Mouse (Mus musculus): ENCODE measurements around the gene Ikzf3.

Ikzf3 gene

DNA sequence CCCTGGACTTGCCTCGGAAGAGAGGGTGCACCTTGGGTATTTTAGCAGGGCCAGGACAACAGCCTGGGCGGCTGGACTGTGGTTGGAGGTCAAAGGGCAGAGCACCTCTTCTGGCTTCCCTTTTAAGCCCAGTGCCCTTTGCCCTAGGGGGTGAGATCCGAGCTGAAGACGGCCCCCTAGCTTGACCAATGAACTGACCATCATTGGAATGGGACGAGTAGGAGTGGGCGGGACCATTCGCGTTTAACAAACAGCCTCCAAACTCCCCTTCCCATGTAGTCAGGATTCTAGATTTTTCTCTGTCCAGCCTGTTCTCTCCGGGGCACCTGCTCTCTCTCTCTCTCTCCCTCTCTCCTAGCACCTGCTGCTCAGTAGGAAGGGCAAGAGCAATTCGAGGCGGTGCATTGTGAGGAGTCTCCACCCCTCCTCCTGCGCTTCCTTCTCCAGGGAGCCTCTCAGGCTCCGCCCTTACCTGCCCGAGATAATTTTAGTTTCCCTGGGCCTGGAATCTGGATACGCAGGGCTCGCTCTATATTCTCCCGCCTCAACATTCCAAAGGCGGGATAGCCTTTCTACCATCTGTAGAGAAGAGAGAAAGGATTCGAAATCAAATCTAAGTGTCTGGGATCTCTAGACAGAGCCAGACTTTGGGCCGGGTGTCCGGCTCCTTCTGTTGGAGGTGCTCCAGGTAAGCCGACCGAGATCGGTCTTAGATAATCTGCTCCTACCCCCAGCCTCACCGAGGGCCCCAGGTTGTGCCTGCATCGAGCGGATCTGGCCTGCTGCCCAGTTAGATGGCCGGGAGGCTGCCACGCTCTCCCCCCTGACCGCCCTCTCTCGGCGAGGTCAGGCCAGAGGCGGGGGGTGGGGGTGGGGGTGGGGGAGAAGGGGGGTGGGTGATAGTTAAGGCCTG, 99.0 kb downstream of the Ikzf3 start:
- peak; percentile 20 for DNase-seq (ENCODE audit: low read depth, low spot score)

DNA sequence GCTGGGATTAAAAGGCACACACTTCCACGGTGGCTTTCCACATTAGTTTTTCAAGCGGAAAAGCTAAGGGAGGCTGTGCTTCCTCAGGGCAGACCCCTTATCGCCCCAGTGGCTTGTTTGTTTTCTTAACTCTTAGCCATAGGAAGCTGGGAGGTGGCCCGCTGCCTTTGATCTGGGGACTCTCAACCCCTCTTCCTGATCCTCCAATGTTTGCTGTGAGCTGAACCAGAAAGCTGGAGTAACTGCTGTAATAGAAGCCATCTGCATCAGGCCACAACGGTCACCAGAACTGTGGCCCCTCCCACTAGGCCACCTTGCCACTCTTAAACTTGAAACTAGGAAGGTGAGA, 99.6 kb downstream of the Ikzf3 start, which contains the start of gene Grb7:
Gene Grb7, plus strand, starts transcription at position 182 of the 349 bp plus-strand sequence.
- no peak for DNase-seq (ENCODE audit: low read depth, low spot score)

DNA sequence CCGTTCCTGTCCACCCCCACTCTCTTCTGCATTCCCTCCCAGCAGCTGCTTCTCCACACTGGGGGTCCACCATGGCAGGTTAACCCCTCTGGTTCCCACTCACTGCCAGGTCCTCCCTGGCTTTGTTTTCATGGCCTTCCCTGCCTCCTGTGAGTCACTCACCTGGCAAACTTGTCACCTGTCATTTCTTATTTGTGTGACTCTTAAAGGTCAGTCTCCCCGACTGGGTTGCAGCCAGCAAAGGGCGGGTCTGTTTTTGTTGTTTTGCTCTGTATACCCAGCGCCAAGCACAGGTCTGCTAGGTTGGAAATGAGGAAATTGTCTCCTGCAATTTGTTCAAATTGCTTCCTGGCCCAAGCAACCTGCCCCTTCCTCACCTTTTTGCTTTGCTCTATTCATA, 100.2 kb downstream of the Ikzf3 start:
- DNase-seq (ENCODE audit: low read depth, low spot score), result no peak

DNA sequence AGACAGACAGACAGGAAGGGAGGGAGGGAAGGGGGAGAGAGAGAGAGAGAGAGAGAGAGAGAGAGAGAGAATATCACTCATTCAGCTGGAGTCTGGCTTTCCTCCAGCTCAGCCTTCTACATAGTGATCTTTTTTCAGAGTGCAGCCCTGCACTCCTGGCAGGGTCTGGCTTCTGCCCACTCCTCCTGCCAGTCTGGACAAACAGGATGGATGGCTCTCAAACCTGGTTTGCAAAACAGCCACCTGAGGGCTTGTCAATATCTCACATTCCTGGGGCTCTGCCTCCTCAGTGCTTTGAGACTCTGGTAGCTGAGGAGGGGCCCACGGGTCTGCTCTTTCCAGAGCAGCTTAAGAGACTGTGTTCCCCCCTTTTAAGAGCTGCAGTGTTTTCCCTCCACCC, 100.6 kb downstream of the Ikzf3 start:
- no peak for DNase-seq (ENCODE audit: low read depth, low spot score)

DNA sequence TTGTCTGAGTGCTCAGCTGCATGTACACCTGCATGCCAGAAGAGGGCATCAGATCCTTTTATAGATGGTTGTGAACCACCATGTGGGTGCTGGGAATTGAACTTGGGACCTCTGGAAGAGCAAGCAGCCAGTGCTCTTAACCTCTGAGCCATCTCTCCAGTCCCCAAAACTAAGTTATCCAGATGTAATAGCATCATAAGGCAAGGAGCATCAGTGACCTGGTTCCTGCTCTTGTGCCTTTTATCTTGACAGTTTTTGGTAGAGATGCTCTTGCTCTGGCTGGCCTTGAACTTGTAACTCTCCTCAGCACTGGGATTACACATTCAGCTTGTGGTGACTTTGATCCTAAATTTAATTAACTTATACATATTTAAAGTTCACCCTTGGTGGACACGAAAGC, 102.1 kb downstream of the Ikzf3 start:
- no peak for DNase-seq (ENCODE audit: low read depth, low spot score)

DNA sequence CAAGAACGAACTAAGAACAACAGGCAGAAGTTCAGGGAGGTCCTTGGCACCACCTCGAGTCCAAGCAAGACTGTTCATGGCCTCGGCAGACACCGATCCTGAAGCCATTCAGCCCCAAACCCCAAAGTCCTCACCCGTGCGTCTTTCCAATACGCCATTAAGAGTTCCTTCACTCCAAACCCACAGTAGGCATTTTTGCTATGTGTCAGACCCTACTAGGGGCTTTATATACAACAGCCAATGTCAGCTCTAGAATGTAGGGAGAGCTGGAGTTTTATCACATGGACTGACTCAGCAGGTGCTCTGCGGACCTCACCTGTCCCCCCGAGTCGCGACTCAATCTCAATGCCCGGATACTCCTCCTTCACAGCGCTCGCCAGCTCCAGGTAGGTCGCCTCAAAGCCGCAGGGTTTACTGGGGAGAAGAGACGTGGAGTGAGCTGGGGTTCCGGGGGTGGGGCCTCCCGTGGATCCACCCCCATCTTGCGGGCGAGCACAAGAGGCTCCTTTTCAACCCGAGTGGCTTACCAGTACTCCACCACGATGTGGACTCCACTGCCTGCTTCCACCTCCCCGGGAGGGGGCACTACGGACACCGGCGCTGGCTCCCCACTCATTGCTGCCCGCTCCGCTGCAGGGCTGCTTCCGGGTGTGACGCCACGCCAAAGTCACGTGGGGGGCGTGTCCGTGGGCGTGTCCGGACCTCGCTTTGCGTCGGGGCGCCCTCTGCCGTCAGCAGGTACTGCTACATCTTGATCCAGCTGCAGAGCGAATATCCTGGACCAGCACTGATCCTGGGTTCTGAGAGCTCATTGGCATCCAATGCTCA, 107.3 kb downstream of the Ikzf3 start, which contains the start of gene Mien1:
Gene Mien1, minus strand, starts transcription at position 661 of the 828 bp plus-strand sequence.
- DNase-seq (ENCODE audit: low read depth, low spot score), result peak; percentile 89

DNA sequence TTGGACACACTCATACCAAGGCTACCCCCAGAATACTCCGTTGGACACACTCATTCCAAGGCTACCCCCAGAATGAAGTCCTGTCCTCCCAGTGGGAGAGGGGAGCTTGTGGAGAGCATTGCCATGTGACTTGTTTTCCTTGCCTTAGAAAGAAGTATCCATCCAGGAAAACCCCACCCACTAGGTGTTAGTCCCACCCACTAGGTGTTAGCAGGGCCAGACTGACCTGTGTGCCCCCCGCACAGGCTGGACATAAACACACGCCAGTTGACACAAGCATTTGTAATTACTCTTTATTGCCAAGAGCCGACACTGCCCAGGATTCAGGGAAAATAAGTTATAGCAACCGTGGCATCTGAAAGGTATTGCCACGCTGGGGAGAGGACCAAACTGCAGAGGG, 108.4 kb downstream of the Ikzf3 start:
- no peak for DNase-seq (ENCODE audit: low read depth, low spot score)

DNA sequence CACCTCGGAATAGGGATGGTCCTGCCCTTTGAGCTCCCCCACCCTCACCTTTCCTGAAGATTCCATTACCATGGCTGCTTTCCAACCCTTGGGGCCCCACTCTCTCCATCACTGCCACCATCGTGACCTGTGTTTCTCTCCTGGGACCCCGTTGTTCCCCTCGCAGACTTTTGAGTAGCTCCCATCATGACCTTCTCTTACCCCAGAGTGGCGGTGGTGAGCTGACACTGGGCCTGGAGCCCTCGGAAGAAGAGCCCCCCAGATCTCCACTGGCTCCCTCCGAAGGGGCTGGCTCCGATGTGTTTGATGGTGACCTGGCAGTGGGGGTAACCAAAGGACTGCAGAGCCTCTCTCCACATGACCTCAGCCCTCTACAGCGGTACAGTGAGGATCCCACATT, 110.1 kb downstream of the Ikzf3 start:
- no peak for DNase-seq (ENCODE audit: low read depth, low spot score)

DNA sequence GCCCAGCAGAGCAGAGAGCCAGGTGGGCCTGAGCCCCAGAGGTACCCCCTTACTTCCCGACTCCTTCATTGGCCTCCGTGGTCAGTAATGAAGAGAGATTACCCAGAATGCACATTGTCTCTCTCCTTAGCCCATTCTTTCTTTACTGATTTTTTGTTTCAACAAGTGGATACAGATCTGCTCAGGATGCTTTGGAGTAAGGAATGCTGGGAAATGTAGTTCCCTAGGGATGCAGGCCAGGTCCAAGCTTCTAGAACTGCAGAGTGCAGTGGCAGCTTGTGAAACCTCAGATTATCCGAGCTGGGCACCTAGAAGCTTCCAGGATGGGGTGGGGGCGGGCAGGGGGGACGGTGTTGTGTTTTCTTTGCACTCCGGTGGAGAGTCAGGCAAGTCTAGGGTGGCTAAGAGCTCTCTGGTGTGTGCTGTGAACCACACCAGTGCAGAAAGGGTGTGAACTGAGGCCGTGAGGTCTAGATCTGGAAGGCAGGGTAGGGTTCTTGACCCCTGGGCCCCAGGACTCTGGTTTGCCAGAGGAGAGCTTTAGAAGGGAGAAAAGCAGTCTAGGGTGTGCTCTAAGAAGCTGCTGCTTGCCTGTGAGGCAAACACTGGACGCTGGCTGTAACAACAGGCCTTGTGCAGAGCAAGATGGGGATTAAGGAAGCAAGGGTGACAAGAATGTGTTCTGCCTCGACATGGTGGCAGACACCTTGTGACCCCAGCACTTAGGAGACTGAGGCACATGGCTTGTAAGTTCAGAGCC, 113.9 kb downstream of the Ikzf3 start:
- DNase-seq (ENCODE audit: low read depth, low spot score), result no peak

DNA sequence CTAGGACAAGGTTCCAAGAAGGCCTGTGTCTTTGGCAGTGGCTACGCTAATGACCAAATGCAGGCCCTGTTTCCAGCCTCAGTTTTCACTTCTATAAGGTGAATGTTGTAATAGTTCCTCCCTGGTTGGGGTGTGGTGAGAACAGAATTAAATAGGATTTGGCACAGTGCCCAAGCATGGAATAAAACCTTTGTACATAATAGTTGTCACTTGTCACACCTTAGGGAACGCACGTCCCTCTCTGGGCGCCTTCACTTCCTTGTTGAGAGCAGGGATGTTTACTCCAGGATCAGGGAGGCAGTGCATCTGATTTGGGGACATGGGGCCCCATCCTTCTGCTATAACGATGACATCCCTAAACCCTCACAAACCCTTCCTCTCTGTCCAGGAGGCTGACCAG, 117.4 kb downstream of the Ikzf3 start:
- no peak for DNase-seq (ENCODE audit: low read depth, low spot score)

DNA sequence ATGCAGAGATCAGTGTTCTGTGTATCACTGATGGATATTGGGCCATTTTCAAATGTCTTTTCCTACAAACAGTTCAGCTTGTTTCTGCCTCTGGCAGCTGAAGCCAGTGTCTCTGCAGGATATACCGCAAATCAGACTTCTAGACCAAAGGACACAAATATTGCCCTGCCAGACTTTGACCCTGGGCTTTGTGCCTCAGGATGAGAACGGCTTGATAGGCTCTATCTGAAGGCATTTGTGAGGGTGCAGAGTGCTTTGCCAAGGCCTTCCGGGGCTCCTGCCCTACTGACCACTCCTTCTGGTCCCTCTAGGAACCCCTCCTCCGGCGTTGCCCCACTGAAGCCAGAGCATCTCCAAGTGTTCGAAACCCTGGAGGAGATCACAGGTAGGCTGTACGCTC, 119.2 kb downstream of the Ikzf3 start:
- DNase-seq (ENCODE audit: low read depth, low spot score), result no peak

DNA sequence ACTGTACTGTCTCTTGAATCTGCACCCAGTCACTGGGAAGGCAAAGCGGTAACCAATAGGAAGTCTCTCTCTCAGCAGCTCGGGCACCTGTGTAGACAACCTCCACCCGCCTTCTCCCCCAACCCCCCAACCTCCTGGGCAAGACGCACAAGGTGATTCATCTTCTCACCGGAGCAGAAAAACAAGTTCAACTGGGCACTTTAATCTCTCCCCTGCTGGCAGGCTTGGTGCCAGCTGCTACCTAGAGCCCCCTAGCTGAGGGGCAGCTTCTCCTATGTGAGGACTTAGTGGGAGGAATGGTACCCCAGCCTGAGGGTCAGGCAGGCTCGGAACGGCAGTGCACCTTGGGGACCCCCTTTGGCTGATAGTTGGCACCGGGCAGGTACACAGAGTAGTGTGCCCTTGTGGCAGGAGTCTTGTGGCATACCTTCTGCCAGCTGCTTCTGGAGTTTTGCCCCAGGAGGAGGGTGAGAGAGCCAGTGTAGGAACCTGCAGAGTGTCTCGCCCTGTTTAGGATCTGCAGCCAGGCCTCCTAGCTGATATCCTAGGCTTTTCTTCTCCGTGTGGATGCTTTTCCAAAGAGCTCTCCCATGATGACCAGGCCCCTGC, 126.8 kb downstream of the Ikzf3 start:
- DNase-seq (ENCODE audit: low read depth, low spot score), result no peak

DNA sequence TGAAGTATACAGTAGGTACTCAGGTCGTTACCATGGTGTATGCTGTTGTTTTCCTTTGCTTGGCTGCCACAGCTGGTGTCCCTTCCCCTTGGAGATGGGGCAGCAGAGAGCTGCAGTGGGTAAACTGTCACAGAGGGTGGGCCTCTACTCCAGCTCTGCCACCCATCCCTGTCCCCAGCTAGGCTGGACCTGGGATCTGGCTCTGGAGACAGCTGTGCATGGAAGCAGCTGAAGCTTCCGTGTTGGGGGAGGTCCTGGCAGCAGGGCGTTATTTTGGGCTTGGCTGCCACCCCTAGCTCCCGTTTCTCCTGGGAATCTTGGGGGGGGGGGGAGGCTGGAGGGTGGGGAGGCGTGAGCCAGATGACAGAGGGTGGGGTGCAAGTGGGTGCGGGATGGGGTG, 127.6 kb downstream of the Ikzf3 start:
- DNase-seq (ENCODE audit: low read depth, low spot score), result no peak

DNA sequence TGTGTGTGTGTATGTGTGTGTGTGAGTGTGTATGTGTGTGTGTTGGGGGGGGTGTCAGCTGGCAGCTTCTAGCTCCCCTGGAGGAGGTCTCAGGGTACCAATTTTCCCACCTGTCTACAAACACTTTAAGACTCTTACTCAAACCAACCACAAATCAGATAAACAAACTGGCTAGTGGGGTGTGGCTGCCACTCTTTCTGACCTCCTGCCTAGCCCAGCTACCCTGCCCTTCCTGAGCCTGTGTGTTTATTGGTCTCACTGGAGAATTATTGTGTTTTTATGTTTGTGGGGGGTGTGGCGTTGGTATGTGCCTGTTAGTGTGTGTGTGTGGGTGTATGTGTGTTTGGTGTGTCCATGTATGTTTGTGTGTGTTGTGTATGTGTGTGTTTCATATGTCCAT, 128.8 kb downstream of the Ikzf3 start:
- DNase-seq (ENCODE audit: low read depth, low spot score), result no peak

Data from retina, postnatal 7 days (tissue).